Mouse (Mus musculus) kidney, adult 8-10 months (tissue): ENCODE measurements around the gene Lnx2.

Source experiments
- DNase-seq, 2 experiments: peaks; one replicate each; pipeline ENCODE4 v3.0.0; 2022

Gene Lnx2

DNA sequence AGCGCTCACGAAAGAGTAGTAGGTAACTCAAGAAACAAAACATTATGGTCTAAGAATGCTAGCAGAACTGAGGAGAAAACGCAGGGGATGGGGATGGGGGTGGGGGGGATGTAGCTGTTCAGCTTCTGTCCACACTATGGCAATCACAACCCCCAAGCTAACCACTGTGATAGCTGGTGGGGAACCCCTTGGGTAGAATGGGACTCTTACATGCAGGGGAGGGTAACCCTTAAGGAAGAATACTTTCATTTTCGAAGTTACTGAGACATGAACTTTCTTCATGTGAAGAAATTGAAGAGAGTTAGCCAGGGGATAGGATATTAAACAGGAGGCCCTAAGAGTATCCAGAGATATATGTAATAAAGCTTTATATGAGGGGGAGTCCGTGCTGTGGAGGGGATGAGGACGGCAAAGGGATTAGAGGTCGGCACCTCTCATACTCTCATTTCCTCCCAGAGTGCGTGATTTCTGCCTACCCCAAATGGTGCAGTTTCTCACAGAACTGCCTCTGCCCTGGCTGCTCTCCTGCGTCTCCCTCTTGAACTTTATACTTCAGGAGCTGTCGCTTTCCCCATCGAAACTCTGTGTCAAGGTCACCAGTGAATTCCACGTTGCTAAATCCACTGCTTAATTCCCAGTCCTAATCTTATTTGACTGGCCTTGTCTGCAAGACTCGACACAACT lies 25.4 kb downstream of the Lnx2 start:
- DNase-seq, result no peak

DNA sequence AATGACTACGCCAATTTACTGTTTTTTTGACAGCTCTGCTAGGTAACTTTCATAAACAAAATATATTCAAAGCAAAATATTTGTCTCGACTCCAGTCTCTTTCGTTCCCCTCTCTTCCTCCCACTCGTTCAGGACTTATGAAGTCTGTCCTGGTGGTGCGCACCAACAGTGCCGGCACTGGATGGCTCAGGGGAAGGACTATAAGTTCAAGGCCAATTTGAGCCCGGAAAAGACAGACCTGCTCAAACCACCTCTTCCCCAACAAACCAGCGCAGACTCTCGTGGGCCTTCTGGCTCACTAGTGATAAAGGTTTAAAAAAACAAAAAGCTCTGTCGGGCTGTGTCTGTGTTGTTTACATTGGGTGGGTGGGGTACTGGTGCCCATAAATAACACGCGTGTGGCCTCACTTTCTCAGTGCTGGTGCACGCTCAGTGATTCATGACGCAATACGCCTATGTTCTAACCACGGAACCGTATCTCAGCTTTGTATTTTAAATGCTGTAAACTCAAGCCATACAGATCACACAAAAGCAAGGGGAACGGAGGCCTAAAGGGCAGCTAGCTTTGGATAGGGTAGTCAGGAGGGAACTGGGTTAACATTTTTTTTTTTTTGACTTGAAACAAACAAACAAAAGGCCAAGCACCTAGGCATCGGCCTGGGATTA lies 26.7 kb downstream of the Lnx2 start:
- no peak for DNase-seq

- no peak for DNase-seq
Observed at GRCm38 (mm10) chr5:147045929-147046328, 30.5 kb downstream of the Lnx2 start.

GRCm38 (mm10) chr5:147045311-147045710 lies 31.1 kb downstream of the Lnx2 start:
- no peak for DNase-seq

GRCm38 (mm10) chr5:147043240-147043844 lies 33.0 kb downstream of the Lnx2 start:
- no peak for DNase-seq

- DNase-seq, result no peak
Observed at GRCm38 (mm10) chr5:147041965-147042937, 34.1 kb downstream of the Lnx2 start.

DNA sequence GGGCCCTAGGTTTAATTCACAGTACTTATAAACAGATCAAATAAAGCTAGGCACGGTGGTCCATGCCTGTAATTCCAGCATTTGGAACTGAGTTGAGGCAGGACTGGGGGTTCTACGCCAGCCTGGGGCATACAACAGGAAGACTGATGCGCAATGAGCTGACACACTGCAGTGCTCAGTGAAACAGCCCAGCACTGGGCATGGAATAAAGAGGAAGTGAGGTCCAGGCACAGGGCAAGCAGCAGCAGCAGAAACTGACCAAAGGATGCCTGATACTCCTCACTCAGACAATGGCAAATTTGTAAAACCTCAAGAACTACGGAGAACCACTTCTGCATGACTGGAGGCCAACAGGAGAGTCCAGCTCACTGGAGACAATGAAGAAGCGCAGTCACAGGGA lies 37.0 kb downstream of the Lnx2 start:
- DNase-seq, result no peak

DNA sequence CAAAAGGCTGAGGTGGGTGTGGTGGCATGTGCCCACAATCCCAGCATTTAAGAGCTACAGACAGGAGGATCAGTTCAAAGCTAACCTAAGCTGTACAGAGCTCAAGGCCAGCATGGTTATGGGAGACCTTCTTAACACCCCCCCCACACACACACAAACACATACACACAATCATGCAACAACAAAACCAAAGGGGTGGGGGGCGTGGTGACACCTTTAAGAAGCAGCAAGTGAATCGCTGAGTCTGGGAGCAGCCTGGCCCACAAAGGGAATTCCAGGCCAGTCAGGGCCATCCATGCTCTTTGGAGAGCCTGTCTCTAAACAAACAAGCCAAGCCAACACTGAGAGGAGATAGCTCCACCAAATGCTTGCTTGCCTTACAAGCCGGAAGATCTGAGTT lies 38.8 kb downstream of the Lnx2 start:
- no peak for DNase-seq

GRCm38 (mm10) chr5:147036661-147037060 lies 39.7 kb downstream of the Lnx2 start:
- no peak for DNase-seq

DNA sequence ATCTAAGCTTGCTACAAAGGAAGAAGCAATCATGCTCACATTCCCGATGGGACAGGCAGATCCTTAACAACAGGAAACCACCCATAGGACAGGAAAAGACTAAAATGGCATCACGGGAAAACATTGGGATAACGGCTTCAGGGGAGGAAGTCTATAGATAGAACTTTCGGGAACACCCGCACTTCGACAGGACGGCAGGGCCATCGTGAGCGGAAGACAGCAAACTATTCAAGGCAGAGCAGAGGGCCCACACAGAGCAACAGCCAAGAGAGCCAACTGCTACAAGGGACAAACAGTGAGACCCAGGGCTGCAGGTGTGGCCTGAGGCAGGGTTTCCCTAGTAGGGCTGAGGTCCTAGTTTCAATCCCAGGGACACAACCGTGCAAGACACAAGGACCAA lies 40.4 kb downstream of the Lnx2 start:
- DNase-seq, result peak; percentile 53 to 59

DNA sequence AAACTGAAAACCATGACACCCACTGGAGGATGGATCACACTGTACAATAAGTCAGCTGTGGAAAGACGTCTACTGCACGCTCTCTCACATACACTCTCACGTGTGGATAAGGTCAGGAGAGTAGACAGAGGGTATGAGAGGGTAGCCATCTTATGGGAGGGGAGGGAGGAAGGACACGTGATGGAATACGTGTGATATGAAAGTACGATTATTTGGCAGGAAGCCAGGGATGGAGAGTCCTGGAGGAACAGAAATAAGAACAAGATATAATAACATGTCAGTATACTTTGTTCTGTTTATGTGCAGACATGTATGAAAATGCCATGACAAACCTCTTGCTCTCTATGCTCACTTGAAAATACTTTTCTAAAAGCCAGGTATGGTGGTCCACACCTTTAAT lies 41.1 kb downstream of the Lnx2 start:
- DNase-seq, result no peak

GRCm38 (mm10) chr5:147034283-147034682 lies 42.1 kb downstream of the Lnx2 start:
- no peak for DNase-seq

DNA sequence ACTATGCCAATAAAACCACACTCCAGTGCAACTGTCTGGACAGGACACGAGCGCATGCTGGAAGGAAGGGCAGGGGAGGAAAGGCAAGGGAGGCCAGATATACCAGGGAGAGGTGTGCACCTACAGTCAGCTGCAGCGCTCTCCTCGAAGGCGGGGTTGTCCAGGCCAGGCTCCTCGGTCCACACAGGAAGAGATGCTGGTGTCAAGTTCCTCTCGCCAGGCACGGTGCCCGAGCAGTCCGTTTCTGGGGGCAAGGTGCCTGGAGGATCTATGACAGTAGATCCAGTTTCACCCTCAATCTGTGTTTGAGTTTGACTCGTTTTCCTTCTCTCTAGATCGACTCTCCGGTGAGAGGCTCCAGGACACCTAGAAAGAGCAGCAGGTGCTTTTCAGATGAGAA lies 43.2 kb downstream of the Lnx2 start:
- DNase-seq, result no peak

- no peak for DNase-seq
Observed at GRCm38 (mm10) chr5:147031281-147031680, 45.1 kb downstream of the Lnx2 start.

GRCm38 (mm10) chr5:147024331-147025034 lies 51.9 kb downstream of the Lnx2 start:
- DNase-seq, result no peak

GRCm38 (mm10) chr5:147023245-147023970 lies 53.0 kb downstream of the Lnx2 start:
- DNase-seq, result no peak

DNA sequence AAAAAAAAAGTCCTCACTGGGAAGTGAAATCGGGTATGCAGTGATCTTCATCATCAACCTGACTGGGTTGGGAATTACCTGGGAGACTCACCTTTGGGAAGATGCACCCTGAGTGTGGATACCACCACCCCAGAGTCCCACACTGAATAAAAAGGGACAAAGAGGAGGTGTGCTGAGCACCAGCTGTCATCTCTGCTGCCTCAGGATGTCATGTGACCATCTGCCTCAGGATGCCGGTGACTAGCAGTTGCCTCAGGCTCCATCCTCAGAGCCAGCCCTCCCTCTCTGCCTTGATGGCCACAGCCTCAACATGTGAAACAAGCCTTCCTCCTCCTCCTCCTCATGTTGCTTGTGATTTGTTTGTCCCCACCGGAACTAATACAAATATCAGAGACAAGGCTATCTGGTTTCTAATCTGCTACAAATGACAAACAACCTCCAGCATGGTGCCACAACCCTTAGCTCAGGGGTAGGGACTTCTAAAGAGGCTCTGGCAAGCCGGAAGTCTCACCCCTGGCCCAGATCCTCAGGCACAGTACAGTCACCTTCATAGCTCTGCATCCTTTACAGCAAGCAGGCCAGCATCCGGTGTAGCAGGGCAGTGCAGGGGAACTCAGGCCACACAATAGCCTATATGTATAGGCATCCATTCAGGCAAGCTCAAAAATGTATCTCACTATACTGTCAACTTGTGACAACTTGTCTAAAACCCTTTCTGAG lies 54.7 kb downstream of the Lnx2 start:
- DNase-seq, result no peak

GRCm38 (mm10) chr5:147020579-147020978 lies 55.8 kb downstream of the Lnx2 start:
- DNase-seq, result no peak

- DNase-seq, result no peak
Observed at GRCm38 (mm10) chr5:147018761-147019160, 57.6 kb downstream of the Lnx2 start.

GRCm38 (mm10) chr5:147017526-147017925 lies 58.9 kb downstream of the Lnx2 start:
- peak; percentile 33 to 54 for DNase-seq

GRCm38 (mm10) chr5:147016622-147017021 lies 59.8 kb downstream of the Lnx2 start:
- DNase-seq, result no peak
